Mouse (Mus musculus) heart, adult 2 months (tissue): ENCODE data around the gene Stx8.
A peak's percentile ranks its signal among the peaks of the same experiment; 100 is the strongest.

Experiments
- CTCF ChIP-seq: fragments of 200-600 bp; IDR thresholded peaks from 2 replicates; pipeline ENCODE4 v1.8.1; 2022; ENCODE audit warnings: antibody characterized with exemption, mild to moderate bottlenecking, moderate library complexity
- POLR2A ChIP-seq: fragments of 200-500 bp; IDR thresholded peaks from 2 replicates; pipeline ENCODE4 v1.6.1; 2011; ENCODE audit warnings: mild to moderate bottlenecking, low read depth, low read length, control low read depth; ENCODE audit not compliant: insufficient read depth

DNA sequence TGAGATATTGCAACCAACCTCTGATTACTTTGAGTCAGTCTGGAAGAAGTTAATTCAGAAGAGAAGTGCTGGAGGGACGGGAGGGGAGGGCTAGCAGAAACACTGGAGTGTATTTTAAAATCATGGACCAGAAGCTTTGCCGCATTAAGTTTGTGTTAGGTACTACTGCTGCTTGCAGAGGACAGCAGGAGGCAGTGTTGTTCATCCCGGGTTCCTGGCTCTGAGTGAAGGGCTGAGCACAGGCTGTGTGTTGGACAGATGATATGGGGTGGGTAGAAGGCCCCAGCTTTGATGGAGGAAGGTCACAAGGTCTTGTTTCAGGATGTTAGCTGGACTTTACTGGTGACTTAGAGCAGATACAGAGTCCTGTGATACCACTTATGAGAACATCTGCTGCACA is 80.9 kb downstream of the Stx8 start:
- peak; percentile 50 for TF ChIP-seq CTCF
- no peak for TF ChIP-seq POLR2A
